21 mouse cellular contexts compared by ENCODE assay signal in the genomic region with DNA sequence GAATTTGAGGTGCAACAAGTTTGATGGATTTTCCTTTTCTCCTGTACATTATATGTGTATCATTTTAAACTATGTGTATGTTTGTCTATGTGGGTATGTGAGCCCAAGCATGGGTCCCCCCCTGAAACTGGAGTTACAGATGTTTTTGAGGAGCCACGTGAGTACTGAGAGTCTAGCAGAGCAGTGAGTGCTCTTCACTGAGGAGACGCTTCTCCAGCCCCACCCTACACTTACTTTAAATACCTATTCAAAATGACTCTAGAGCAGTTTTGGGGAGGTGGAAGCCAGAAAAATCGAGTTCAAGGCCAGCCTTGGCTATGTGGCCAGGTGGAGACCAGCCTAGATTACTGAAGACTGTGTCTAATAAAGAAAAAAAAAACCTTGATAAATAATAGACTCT.
"Had no signal": no experiment of that assay in that cellular context is flagged by ENCODE, and none has a peak within 500 bp of the region (broad histone marks: within the 10 kb centered on the region; RNA-seq: fewer than 3 reads in every experiment).

No protein-coding gene starts in this region.

- DNase-seq: liver, postnatal 0 days; lung, adult 2 months; lung, postnatal 14 days; lung, postnatal 36 days; retina, postnatal 1 day; right cerebral cortex, adult 18-20 months; right cerebral cortex, postnatal 25 days; right cerebral cortex, postnatal 4 days; spleen, adult 18-20 months; thymus, adult 2 months; thymus, postnatal 25 days; thymus, postnatal 4 days had no signal

- H3K27ac ChIP-seq: liver, embryonic 15.5 days; lung, embryonic 15.5 days; macrophage; midbrain, embryonic 13.5 days; midbrain, embryonic 15.5 days; neural tube, embryonic 12.5 days; stomach, embryonic 15.5 days; stomach, postnatal 0 days had no signal

- H3K36me3 ChIP-seq: liver, embryonic 15.5 days; lung, embryonic 15.5 days; midbrain, embryonic 13.5 days; midbrain, embryonic 15.5 days; neural tube, embryonic 12.5 days; stomach, embryonic 15.5 days had no signal

- H3K9me3 ChIP-seq: liver, embryonic 15.5 days; lung, embryonic 15.5 days; megakaryocyte, embryonic 14.5 days; midbrain, embryonic 15.5 days; neural tube, embryonic 12.5 days; stomach, embryonic 15.5 days had no signal

- H3K4me1 ChIP-seq: liver, embryonic 15.5 days; lung, embryonic 15.5 days; megakaryocyte, embryonic 14.5 days; midbrain, embryonic 13.5 days; midbrain, embryonic 15.5 days; neural tube, embryonic 12.5 days; stomach, embryonic 15.5 days had no signal

- H3K9ac ChIP-seq: liver, embryonic 15.5 days; liver, postnatal 0 days; lung, embryonic 15.5 days; midbrain, embryonic 13.5 days; midbrain, embryonic 15.5 days; neural tube, embryonic 12.5 days; stomach, embryonic 15.5 days had no signal

- H3K27me3 ChIP-seq: liver, embryonic 15.5 days; lung, embryonic 15.5 days; midbrain, embryonic 13.5 days; midbrain, embryonic 15.5 days; neural tube, embryonic 12.5 days; stomach, embryonic 15.5 days had no signal

- H3K4me3 ChIP-seq: liver, embryonic 15.5 days; lung, embryonic 15.5 days; megakaryocyte, embryonic 14.5 days; midbrain, embryonic 13.5 days; midbrain, embryonic 15.5 days; neural tube, embryonic 12.5 days; stomach, embryonic 15.5 days had no signal
